Mouse (Mus musculus) MEL (cell line): ENCODE measurements around the gene Adamts7. TPM values are rescaled to one million over a fixed set of nuclear protein-coding genes. Genes with fewer than 3 reads are reported as not detected.

Experiments
- polyA plus RNA-seq, 2 experiments: library from polyadenylated mRNA; stranded (reverse) in 1 of 2; unstranded in 1 of 2; fragments of >175 nt in 1 of 2; fragments of >200 nt in 1 of 2; gene quantifications; 2 replicates each; pipeline versions ENCODE4 v1.2.1 to v1.2.4; 2012; ENCODE audit warnings: low replicate concordance in 2 of 2, low read depth in 1 of 2; ENCODE audit not compliant: insufficient read length in 2 of 2, insufficient read depth in 1 of 2, missing spikeins in 1 of 2
- total RNA-seq: library from RNA; depleted of rRNA; stranded (reverse); fragments of 300-350 nt; gene quantifications from 2 replicates; pipeline ENCODE4 v1.2.3, GENCODE M21; 2012; rRNA removed

Adamts7 gene
- total and polyA plus RNA-seq, 3 experiments, result 0.03 TPM; not detected in 2

Other genes starting within 250 kb of the Adamts7 start
- not detected in 2 replicates for gene Ctsh, start 108.9 kb upstream of the Adamts7 start, total RNA-seq
- not detected for gene Ctsh, start 108.9 kb upstream of the Adamts7 start, polyA plus RNA-seq
- gene Morf4l1, start 48.3 kb upstream of the Adamts7 start, total RNA-seq, result 107 and 128 TPM in 2 replicates
- gene Morf4l1, start 48.3 kb upstream of the Adamts7 start, polyA plus RNA-seq, result 100 to 1,000 TPM; 190 to 292 TPM
- gene Tbc1d2b, start 107.7 kb downstream of the Adamts7 start, total RNA-seq, result 6.5 and 7.1 TPM in 2 replicates
- 10 to 100 TPM in 1 of 2 experiments, not detected in 1; 12.6 TPM for gene Tbc1d2b, start 107.7 kb downstream of the Adamts7 start, polyA plus RNA-seq